Mouse (Mus musculus): ENCODE measurements around the gene Gm11992. TPM values are rescaled to one million over a fixed set of nuclear protein-coding genes. Genes with fewer than 3 reads are reported as not detected.

Gene Gm11992
- polyA plus RNA-seq, 1 experiment from 2014 or later = 0.46 TPM

GRCm38 (mm10) chr11:9118050-9118420 lies 69.6 kb downstream of the Gm11992 start, which contains the start of gene Upp1:
Upp1 (plus strand) TSS chr11:9118103.
- Histone ChIP-seq H3K36me3 (ENCODE audit: control insufficient read depth, insufficient read depth, low read length) (no peaks in the 10 kb centered on the region), H3K9ac (ENCODE audit: low read length) (peak within 1 kb of the TSS; percentile 31)
- WGBS = 0% methylated on average over 7 of the region's 7 CpGs

DNA sequence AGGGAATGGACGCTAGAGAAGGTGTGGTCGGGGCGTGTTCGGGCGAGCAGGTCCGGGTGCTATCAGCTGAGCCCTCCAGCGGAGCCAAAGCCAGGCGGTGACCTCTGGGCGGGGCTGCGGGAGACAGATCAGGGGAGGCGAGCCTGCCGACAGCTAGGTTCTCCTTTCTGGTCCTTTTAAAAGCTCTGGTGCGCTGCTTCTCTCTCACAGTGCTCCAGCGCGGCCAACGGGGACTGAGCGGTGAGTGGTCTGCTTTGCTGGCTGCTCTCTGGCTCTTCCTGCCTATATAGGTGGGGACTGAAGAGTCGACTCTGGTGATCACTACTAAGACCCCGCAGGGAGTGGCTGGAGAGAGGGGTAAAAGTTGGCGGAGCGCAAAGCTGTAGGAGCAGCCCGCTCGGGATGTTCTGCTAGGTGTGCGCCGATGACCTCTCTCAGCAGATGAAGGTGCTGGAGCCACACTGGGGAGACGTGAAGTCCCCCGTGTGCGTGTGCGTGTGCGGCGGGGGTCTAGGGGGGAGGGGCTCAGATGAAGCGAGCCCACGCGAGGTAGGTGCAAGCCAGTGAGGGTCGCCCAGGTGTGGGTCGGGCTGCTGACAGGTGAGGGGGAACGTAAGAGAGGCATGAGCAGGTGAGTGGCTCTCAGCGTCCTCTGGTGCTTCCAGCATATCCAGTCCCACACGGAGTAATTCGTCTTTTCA lies 70.2 kb downstream of the Gm11992 start:
- under 1% methylated on average over 40 of the region's 40 CpGs for WGBS
- Histone ChIP-seq H3K4me1 (ENCODE audit: control insufficient read depth, insufficient read depth, low read length) (peaks cover 11% of the 10 kb centered on the region; the same call in 1 of the 2 replicates), H3K27me3 (ENCODE audit: control insufficient read depth, insufficient read depth, low read length) (peaks cover 26% of the 10 kb centered on the region), H3K9me3 (ENCODE audit: control insufficient read depth, low read length) (no peaks in the 10 kb centered on the region), H3K9ac (ENCODE audit: low read length) (peak overlapping the region; percentile 31), H3K36me3 (ENCODE audit: control insufficient read depth, insufficient read depth, low read length) (no peaks in the 10 kb centered on the region), H3K4me3 (ENCODE audit: low read depth, low read length) (peak overlapping the region; percentile 39), H3K27ac (ENCODE audit: low read depth, low read length) (no peak overlapping the region), H3K4me2 (ENCODE audit: low read depth) (peak overlapping the region; percentile 75)
- DNase-seq (ENCODE audit: low spot score) = peak; percentile 49
- peak; percentile 61 for ATAC-seq (ENCODE audit: insufficient read depth, low FRiP score, low TSS enrichment)

More at GRCm38 (mm10) chr11:9118050-9118420, 69.6 kb downstream of the Gm11992 start, which contains the start of gene Upp1:
- Histone ChIP-seq H3K4me3 (ENCODE audit: low read depth, low read length) (peak within 1 kb of the TSS; percentile 39), H3K4me1 (ENCODE audit: control insufficient read depth, insufficient read depth, low read length) (peaks cover 11% of the 10 kb centered on the region; the same call in 1 of the 2 replicates), H3K27me3 (ENCODE audit: control insufficient read depth, insufficient read depth, low read length) (peaks cover 26% of the 10 kb centered on the region), H3K4me2 (ENCODE audit: low read depth) (peak within 1 kb of the TSS; percentile 75), H3K27ac (ENCODE audit: low read depth, low read length) (no peak within 1 kb of the TSS), H3K9me3 (ENCODE audit: control insufficient read depth, low read length) (no peaks in the 10 kb centered on the region)
- DNase-seq (ENCODE audit: low spot score) (no peak), ATAC-seq (ENCODE audit: insufficient read depth, low FRiP score, low TSS enrichment) (no peak)

Other genes starting within 250 kb of the Gm11992 start
- 0.25 and 0.27 TPM in 2 replicates for gene Pkd1l1, start 75.3 kb upstream of the Gm11992 start, polyA plus RNA-seq (2014; fragmentation: Nextera tagmentation; extraction: Ambion mirVana)
- gene Hus1, start 37.4 kb upstream of the Gm11992 start, polyA plus RNA-seq (2014; fragmentation: Nextera tagmentation; extraction: Ambion mirVana) = 18.7 and 23.3 TPM in 2 replicates
- gene Sun3, start 397 bp downstream of the Gm11992 start, polyA plus RNA-seq (2014; fragmentation: Nextera tagmentation; extraction: Ambion mirVana) = 0.20 TPM in 1 of 2 replicates, not detected in the other
- gene Upp1, start 69.5 kb downstream of the Gm11992 start, polyA plus RNA-seq (2014; fragmentation: Nextera tagmentation; extraction: Ambion mirVana) = 5.7 and 5.8 TPM in 2 replicates
- gene Abca13, start 143.3 kb downstream of the Gm11992 start, polyA plus RNA-seq (2014; fragmentation: Nextera tagmentation; extraction: Ambion mirVana) = not detected in 2 replicates

Measured in neural tube, embryonic 11.5 days (tissue).